Mouse (Mus musculus) CH12F3 (cell line): Measurements from ENCODE around the gene Fgf15.

Source experiments
- in situ Hi-C: fragments of 300-500 bp; cut with MboI; formaldehyde crosslinking; loops from 2 replicates; pipeline ENCODE4 v1.14.3; 2020; ENCODE audit warnings: low sequenced_read_pairs

Gene Fgf15

DNA sequence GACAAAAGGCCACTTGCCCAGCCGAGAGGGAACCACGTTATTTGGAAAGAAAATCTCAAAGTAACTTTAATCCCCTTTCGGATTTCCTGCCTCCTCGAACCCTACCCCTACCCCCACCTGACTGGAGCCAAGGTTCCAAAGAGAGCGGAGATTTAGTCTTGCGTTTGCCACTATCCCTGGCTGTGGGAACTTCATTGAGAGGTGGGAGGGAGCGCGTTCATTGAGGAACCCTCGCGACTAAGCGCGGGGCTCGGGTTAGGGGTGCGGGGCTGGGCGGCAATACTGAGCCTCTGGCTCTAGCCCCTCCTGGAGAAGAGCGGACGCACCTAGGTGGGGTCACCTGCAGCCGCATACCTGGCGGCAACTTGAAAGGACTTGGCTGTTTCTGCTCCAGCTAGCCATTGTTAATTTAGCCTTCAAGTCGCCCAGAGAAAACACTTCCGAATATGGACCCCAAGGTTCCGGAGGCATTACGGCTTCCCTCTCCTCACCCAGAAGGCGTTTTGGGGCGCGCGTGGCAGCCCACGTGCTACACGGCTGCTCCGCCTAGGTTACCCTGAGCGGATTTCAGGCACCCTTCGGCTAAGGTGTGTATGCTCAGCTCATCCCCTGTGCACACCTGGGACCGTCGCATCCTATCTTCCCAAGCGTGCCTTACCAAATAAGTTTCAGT lies 45.9 kb downstream of the Fgf15 start:
- in situ Hi-C loops = loop anchor here (10.0 kb wide), 1 partner anchor 153 kb away; no protein-coding TSS in a partner anchor

DNA sequence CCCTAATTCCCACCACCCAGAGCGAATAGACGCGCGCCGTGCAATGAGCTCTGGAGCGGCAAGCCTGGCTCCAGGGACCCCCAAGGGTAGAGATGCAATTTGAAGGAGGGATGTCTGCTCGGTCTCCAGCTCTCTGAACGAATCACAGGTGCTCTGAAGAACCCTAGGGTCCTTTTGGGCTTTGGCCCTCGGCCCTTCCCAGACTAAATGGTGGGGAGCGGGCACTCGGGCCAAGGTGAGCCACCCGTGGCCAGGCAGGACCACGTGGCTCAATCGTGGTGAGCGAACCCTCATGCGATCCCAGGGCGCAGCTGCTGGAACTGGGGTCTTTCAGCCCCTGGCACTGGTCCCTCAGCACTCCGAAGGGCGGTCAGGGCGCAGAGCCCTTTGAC lies 46.4 kb downstream of the Fgf15 start:
- in situ Hi-C loops = loop anchor here (10.0 kb wide), 1 partner anchor 152 kb away; no protein-coding TSS in a partner anchor

GRCm38 (mm10) chr7:144943254-144943653 lies 46.9 kb downstream of the Fgf15 start:
- in situ Hi-C loops = loop anchor here (10.0 kb wide), 1 partner anchor 152 kb away; no protein-coding TSS in a partner anchor
